Mouse (Mus musculus) lung, postnatal 0 days (tissue): Measurements from ENCODE around the gene Tchp. TPM values are rescaled to one million over a fixed set of nuclear protein-coding genes. Genes with fewer than 3 reads are reported as not detected.

Experiments used
- ATAC-seq: fragments of 200-750 bp; cut with Nextera tagmentation; 2 replicates; pipeline ENCODE4 v1.8.0; 2017; ENCODE audit warnings: moderate library complexity
- DNase-seq: peaks from one replicate; pipeline ENCODE4 v3.0.0-alpha.2; 2016; ENCODE audit warnings: low spot score
- H3K27ac ChIP-seq: fragments of 300-500 bp; sonication (generic); 2 replicates; pipeline ENCODE4 v1.5.1; 2014; ENCODE audit warnings: antibody characterized with exemption, mild to moderate bottlenecking, low read length, mixed read lengths
- H3K27me3 ChIP-seq: fragments of 300-500 bp; sonication (generic); replicated peaks from 2 replicates; pipeline ENCODE4 v1.6.1; 2014; ENCODE audit warnings: low read length, mixed read lengths; ENCODE audit not compliant: insufficient read depth
- H3K36me3 ChIP-seq: fragments of 300-500 bp; sonication (generic); 2 replicates; pipeline ENCODE4 v1.6.1; 2014; ENCODE audit warnings: low read length, mixed read lengths; ENCODE audit not compliant: insufficient read depth
- H3K4me1 ChIP-seq: fragments of 300-500 bp; sonication (generic); 2 replicates; pipeline ENCODE4 v1.6.1; 2014; ENCODE audit warnings: antibody characterized with exemption, low read depth, low read length, mixed read lengths; ENCODE audit not compliant: insufficient read depth
- H3K4me2 ChIP-seq: fragments of 300-500 bp; sonication (generic); replicated peaks from 2 replicates; pipeline ENCODE4 v1.6.1; 2014; ENCODE audit warnings: low read depth, mild to moderate bottlenecking, low read length, moderate library complexity, mixed read lengths
- H3K4me3 ChIP-seq: fragments of 300-500 bp; sonication (generic); 2 replicates; pipeline ENCODE4 v1.5.1; 2014; ENCODE audit warnings: low read depth, low read length
- H3K9ac ChIP-seq: fragments of 300-500 bp; sonication (generic); replicated peaks from 2 replicates; pipeline ENCODE4 v1.6.1; 2014; ENCODE audit warnings: low read depth, mild to moderate bottlenecking
- H3K9me3 ChIP-seq: fragments of 300-500 bp; sonication (generic); 2 replicates; pipeline ENCODE4 v1.6.1; 2016; ENCODE audit warnings: low read length, mixed read lengths
- CTCF ChIP-seq: IDR thresholded peaks from 2 replicates; pipeline ENCODE4 v1.5.1; 2016; ENCODE audit warnings: antibody characterized with exemption, mild to moderate bottlenecking
- EP300 ChIP-seq: IDR thresholded peaks from 2 replicates; pipeline ENCODE4 v1.6.1; 2016; ENCODE audit warnings: antibody characterized with exemption, mild to moderate bottlenecking, control low read depth
- WGBS: fragments of 180-500 bp; shearing (Covaris S2); extraction: QIAGEN DNeasy Blood & Tissue Kit; methylation state at CpG from one replicate; pipeline ENCODE4 v1.1.7; 2014; 5-methylcytosine and 5-hydroxymethylcytosine counted together
- polyA plus RNA-seq: library from polyadenylated mRNA; unstranded; fragments of >200 nt; fragmentation: Nextera tagmentation; extraction: Ambion mirVana; gene quantifications from 2 replicates; pipeline ENCODE4 v1.2.1, GENCODE M21; 2015

The Tchp gene
- polyA plus RNA-seq, 1 experiment from 2014 or later: 10.0 TPM

DNA sequence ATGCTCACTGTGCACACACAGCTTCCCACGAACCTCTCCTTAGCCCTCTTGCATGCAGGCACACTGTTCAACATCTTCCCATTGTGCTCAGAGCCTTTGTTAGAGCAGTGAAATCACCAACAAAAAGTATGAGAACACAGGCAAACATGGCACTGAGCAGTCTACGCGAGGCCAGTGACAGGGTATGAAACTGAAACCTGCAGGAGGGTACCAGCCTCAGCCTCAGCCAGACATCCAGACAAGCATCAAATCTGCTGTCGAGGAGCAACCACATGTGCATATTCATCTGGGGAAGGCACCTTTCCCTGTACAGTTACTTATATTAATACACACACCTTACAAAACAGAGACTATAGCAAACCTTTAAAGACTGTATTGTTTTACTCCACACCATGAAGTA, 39.3 kb downstream of the Tchp start:
- no peak overlapping the region for H3K4me3 ChIP-seq
- peaks cover 69% of the 10 kb centered on the region for H3K36me3 ChIP-seq
- H3K4me1 ChIP-seq: no peaks in the 10 kb centered on the region
- WGBS: 92% methylated on average over 4 of the region's 4 CpGs
- no peaks in the 10 kb centered on the region for H3K27me3 ChIP-seq
- H3K9ac ChIP-seq: no peak overlapping the region
- TF ChIP-seq EP300 (no peak), CTCF (no peak)
- DNase-seq: no peak
- no peak overlapping the region for H3K4me2 ChIP-seq
- H3K9me3 ChIP-seq: no peaks in the 10 kb centered on the region
- no peak for ATAC-seq
- H3K27ac ChIP-seq: no peak overlapping the region

DNA sequence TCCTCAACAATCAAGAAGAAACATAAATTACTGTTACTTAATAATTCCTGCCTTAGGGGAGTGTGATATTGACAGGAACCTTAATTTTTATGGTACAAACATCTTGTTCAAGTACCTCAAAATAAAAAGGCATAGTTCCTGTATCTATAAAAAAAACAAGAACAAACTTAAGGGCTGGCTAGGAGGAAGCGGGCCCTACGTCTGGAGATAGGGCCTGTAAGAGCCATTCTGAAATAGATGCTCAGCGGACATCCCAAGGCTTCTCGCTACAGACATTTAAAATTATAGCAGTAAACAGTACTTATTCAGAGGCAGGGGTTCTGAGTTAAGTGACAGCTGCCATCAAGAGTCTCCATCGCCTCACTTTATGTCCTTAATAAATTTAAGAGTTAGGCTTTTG, 40.0 kb downstream of the Tchp start:
- Histone ChIP-seq H3K27me3 (no peaks in the 10 kb centered on the region), H3K27ac (no peak overlapping the region), H3K4me2 (no peak overlapping the region), H3K9me3 (no peaks in the 10 kb centered on the region), H3K9ac (no peak overlapping the region), H3K4me1 (no peaks in the 10 kb centered on the region), H3K4me3 (no peak overlapping the region), H3K36me3 (peaks cover 64% of the 10 kb centered on the region)
- DNase-seq (no peak), ATAC-seq (no peak)
- 94% methylated on average over 5 of the region's 5 CpGs for WGBS
- no peak for TF ChIP-seq EP300
- TF ChIP-seq CTCF: no peak

GRCm38 (mm10) chr5:114750325-114750724, 42.8 kb downstream of the Tchp start:
- Histone ChIP-seq H3K9me3 (no peaks in the 10 kb centered on the region), H3K27me3 (no peaks in the 10 kb centered on the region), H3K4me2 (no peak overlapping the region), H3K9ac (no peak overlapping the region), H3K36me3 (peaks cover 62% of the 10 kb centered on the region), H3K27ac (no peak overlapping the region), H3K4me3 (no peak overlapping the region), H3K4me1 (no peaks in the 10 kb centered on the region)
- TF ChIP-seq EP300 (no peak), CTCF (no peak)
- DNase-seq (no peak), ATAC-seq (no peak)
- WGBS: 87% methylated on average over 10 of the region's 10 CpGs

GRCm38 (mm10) chr5:114752397-114752796, 44.8 kb downstream of the Tchp start:
- Histone ChIP-seq H3K9me3 (no peaks in the 10 kb centered on the region), H3K36me3 (peaks cover 58% of the 10 kb centered on the region), H3K4me1 (no peaks in the 10 kb centered on the region), H3K27me3 (no peaks in the 10 kb centered on the region), H3K9ac (no peak overlapping the region), H3K4me2 (no peak overlapping the region), H3K27ac (no peak overlapping the region), H3K4me3 (no peak overlapping the region)
- no peak for TF ChIP-seq EP300
- TF ChIP-seq CTCF: no peak
- no peak for DNase-seq
- WGBS: 89% methylated on average over 10 of the region's 10 CpGs
- no peak for ATAC-seq

DNA sequence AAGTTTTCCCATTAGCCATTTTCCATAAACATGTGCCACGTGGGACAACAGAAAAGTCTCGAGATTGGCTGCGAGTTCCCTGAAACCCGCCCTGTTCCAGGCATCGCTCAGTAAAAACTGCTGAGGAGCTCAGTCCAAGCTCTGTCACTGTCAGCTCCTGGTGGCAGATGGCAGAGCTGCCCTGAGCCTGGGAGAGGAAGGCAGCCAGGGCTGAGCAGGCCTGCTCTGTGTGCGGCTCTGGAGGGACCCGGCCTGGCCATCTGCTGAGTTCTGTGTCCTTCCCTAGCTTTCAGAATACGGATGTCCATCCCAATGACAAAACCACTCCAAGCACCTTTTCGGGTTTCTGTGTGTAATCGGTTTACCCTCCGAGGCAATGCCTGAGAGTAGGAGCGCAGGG, 45.8 kb downstream of the Tchp start:
- Histone ChIP-seq H3K4me2 (no peak overlapping the region), H3K27ac (no peak overlapping the region), H3K27me3 (no peaks in the 10 kb centered on the region), H3K4me3 (no peak overlapping the region), H3K9me3 (no peaks in the 10 kb centered on the region), H3K36me3 (peaks cover 49% of the 10 kb centered on the region), H3K4me1 (no peaks in the 10 kb centered on the region), H3K9ac (no peak overlapping the region)
- WGBS: 92% methylated on average over 12 of the region's 12 CpGs
- DNase-seq (no peak), ATAC-seq (no peak)
- TF ChIP-seq EP300 (no peak), CTCF (no peak)

- Histone ChIP-seq H3K27me3 (no peaks in the 10 kb centered on the region), H3K27ac (no peak overlapping the region), H3K36me3 (peaks cover 48% of the 10 kb centered on the region), H3K4me2 (no peak overlapping the region), H3K9ac (no peak overlapping the region), H3K9me3 (no peaks in the 10 kb centered on the region), H3K4me3 (no peak overlapping the region), H3K4me1 (no peaks in the 10 kb centered on the region)
- DNase-seq: no peak
- no peak for ATAC-seq
- 95% methylated on average over 5 of the region's 5 CpGs for WGBS
- no peak for TF ChIP-seq EP300
- no peak for TF ChIP-seq CTCF
Observed at GRCm38 (mm10) chr5:114759536-114760090, 52.1 kb downstream of the Tchp start.

GRCm38 (mm10) chr5:114761980-114762379, 54.4 kb downstream of the Tchp start:
- H3K4me3 ChIP-seq: no peak overlapping the region
- peaks cover 44% of the 10 kb centered on the region for H3K36me3 ChIP-seq
- peak; percentile 62 for DNase-seq
- H3K4me1 ChIP-seq: no peaks in the 10 kb centered on the region
- H3K9me3 ChIP-seq: no peaks in the 10 kb centered on the region
- TF ChIP-seq CTCF: no peak
- TF ChIP-seq EP300: no peak
- H3K27me3 ChIP-seq: no peaks in the 10 kb centered on the region
- 58% methylated on average over 8 of the region's 8 CpGs for WGBS
- no peak overlapping the region for H3K9ac ChIP-seq
- H3K27ac ChIP-seq: no peak overlapping the region
- H3K4me2 ChIP-seq: no peak overlapping the region
- peak; percentile 80 for ATAC-seq
